Mouse (Mus musculus) stomach, embryonic 15.5 days (tissue): ENCODE data around the gene Psenen. TPM values are rescaled to one million over a fixed set of nuclear protein-coding genes. Genes with fewer than 3 reads are reported as not detected.

ENCODE experiments used
- ATAC-seq: fragments of 200-750 bp; cut with Nextera tagmentation; 2 replicates; pipeline ENCODE4 v1.8.0; 2017; ENCODE audit warnings: low read depth, moderate number of reproducible peaks, moderate TSS enrichment; ENCODE audit not compliant: insufficient read depth, low FRiP score
- H3K27ac ChIP-seq: fragments of 300-500 bp; sonication (generic); 2 replicates; pipeline ENCODE4 v1.5.1; 2015; ENCODE audit warnings: mild to moderate bottlenecking, inconsistent platforms
- H3K27me3 ChIP-seq: fragments of 300-500 bp; sonication (generic); replicated peaks from 2 replicates; pipeline ENCODE4 v1.6.1; 2015; ENCODE audit warnings: inconsistent platforms
- H3K36me3 ChIP-seq: fragments of 300-500 bp; sonication (generic); 2 replicates; pipeline ENCODE4 v1.6.1; 2015; ENCODE audit warnings: inconsistent platforms
- H3K4me1 ChIP-seq: fragments of 300-500 bp; sonication (generic); 2 replicates; pipeline ENCODE4 v1.6.1; 2015; ENCODE audit warnings: inconsistent platforms
- H3K4me2 ChIP-seq: fragments of 300-500 bp; sonication (generic); 2 replicates; pipeline ENCODE4 v1.6.1; 2015; ENCODE audit warnings: mild to moderate bottlenecking, inconsistent platforms
- H3K4me3 ChIP-seq: fragments of 300-500 bp; sonication (generic); replicated peaks from 2 replicates; pipeline ENCODE4 v1.5.1; 2015; ENCODE audit warnings: inconsistent platforms
- H3K9ac ChIP-seq: fragments of 300-500 bp; sonication (generic); 2 replicates; pipeline ENCODE4 v1.6.1; 2015; ENCODE audit warnings: inconsistent platforms
- H3K9me3 ChIP-seq: fragments of 300-500 bp; sonication (generic); 2 replicates; pipeline ENCODE4 v1.6.1; 2016; ENCODE audit warnings: inconsistent platforms
- WGBS: fragments of 180-500 bp; shearing (Covaris S2); methylation state at CpG from one replicate; pipeline ENCODE4 v1.1.7; 2015; 5-methylcytosine and 5-hydroxymethylcytosine counted together
- microRNA-seq: library from miRNA; unstranded; fragments of <30 nt; microRNA quantifications from one replicate; pipeline ENCODE4, GENCODE M21; 2016
- polyA plus RNA-seq: library from polyadenylated mRNA; unstranded; fragments of >200 nt; fragmentation: Nextera tagmentation; extraction: Ambion mirVana; gene quantifications from 2 replicates; pipeline ENCODE4 v1.2.1, GENCODE M21; 2015

The Psenen gene
- polyA plus RNA-seq, 1 experiment from 2014 or later = 135 TPM

DNA sequence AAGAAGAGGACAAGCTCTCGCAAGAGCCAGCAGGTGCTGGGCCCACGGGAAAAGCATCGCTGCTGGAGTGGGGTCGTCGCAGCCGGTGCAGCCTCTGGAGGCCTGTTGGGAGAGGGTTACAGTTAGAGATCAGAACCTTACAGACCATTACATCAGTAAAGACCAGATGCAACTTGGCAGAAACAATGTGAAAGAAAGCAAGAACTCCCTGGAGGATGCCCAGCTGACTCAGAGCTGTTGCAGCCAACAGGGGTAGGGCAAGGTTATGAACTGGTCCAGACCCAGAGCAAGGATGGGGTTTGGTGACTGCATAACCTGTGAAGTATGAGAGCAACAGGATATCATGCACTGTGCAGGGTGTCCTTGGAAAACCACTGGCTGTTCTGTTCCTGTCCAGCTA lies 38.9 kb downstream of the Psenen start:
- Histone ChIP-seq H3K9ac (no peak overlapping the region), H3K4me3 (no peak overlapping the region), H3K4me1 (peaks cover 14% of the 10 kb centered on the region; the same call in 1 of the 2 replicates), H3K4me2 (no peak overlapping the region), H3K36me3 (peaks cover 34% of the 10 kb centered on the region), H3K27ac (no peak overlapping the region), H3K9me3 (no peaks in the 10 kb centered on the region), H3K27me3 (no peaks in the 10 kb centered on the region)
- no peak for ATAC-seq
- 86% methylated on average over 6 of the region's 6 CpGs for WGBS

DNA sequence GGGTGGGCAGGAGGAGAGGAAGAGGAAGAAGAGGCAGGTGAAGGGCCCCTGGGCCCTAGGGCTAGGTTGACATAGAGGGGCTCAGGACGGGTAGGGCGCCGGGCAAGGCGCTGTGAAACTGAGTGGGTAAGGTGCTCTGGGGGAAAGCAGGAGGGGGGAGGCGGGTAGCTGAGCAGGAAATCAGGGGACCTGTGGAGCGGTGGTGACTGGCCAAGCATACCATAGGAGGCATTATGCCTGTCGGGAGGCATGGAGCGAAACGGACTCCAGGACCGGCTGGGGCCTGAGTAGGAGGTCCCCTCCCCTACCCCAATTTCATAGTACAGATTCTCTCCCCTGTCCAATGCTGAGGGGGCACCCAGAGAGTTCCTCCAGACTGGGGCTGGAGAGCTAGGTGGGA lies 40.6 kb downstream of the Psenen start:
- H3K27ac ChIP-seq = no peak overlapping the region
- WGBS = 92% methylated on average over 10 of the region's 10 CpGs
- H3K9ac ChIP-seq = no peak overlapping the region
- peaks cover 14% of the 10 kb centered on the region; the same call in 1 of the 2 replicates for H3K4me1 ChIP-seq
- no peaks in the 10 kb centered on the region for H3K27me3 ChIP-seq
- no peak overlapping the region for H3K4me3 ChIP-seq
- H3K36me3 ChIP-seq = peaks cover 19% of the 10 kb centered on the region
- no peaks in the 10 kb centered on the region for H3K9me3 ChIP-seq
- no peak overlapping the region for H3K4me2 ChIP-seq
- no peak for ATAC-seq

DNA sequence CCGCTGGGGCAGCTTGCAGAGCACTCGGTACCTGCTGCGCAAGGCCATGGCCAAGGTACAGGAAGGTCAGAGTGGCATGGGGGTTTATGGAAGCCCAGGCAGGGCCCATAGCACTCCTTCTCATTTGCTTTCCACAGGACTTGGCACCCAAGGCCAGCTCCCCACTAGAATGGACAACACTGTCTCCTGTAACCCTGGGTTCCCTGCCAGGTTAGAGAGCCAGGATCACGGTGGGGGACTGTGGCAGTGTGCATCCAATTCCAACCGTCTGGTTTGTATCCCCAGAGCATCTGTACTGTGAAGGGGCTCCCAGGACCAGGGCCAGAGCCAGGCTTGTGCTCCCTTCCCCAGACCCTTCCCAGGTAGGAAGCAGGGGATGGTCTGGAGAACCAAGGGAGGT lies 42.6 kb downstream of the Psenen start:
- Histone ChIP-seq H3K27me3 (no peaks in the 10 kb centered on the region), H3K4me3 (no peak overlapping the region), H3K9ac (no peak overlapping the region), H3K4me2 (no peak overlapping the region), H3K9me3 (no peaks in the 10 kb centered on the region), H3K4me1 (0 out of 2 replicates have a peak, but pooled peaks cover 1% of the 10 kb centered on the region), H3K27ac (no peak overlapping the region), H3K36me3 (peaks cover 15% of the 10 kb centered on the region; the same call in 1 of the 2 replicates)
- WGBS = 69% methylated on average over 5 of the region's 5 CpGs
- no peak for ATAC-seq

DNA sequence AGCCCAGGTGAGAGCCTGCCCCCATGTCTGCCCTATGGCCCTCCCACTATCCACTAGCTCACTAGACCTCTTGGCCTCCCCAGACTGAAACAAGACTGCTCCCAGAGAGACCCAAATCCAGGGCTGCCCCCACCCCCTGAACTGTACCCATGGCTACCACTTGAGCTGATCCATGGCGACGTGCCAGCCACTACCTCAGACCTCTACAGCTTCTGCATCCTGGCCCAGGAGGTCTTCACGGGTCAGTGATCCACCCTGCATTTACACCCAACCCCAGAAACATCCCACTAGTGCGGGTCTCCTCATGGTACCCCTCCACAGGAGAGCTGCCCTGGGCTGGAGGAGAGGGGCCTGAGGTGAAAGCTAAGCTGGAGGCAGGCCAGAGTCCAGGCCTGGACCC lies 43.0 kb downstream of the Psenen start:
- 81% methylated on average over 4 of the region's 4 CpGs for WGBS

DNA sequence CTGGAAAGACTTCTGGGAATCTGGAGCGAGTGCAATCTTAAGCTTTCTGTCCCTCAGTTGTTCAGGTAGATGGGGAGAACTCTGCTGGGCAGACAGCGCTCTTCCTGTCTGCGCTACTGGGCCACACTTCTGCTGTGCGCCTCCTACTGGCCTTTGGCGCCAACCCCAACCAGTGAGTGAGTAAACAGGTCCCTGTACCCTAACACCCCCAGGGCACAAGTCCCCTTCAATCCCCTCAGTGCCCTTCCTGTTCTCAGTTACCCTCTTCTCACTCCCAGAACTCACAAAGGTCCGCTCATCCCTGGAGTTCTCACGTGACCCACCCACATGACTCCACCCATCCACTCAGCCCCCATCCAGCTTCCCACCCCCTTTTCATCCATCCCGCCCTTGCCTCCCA lies 45.1 kb downstream of the Psenen start:
- Histone ChIP-seq H3K4me2 (no peak overlapping the region), H3K4me3 (no peak overlapping the region), H3K4me1 (no peaks in the 10 kb centered on the region), H3K27me3 (no peaks in the 10 kb centered on the region), H3K36me3 (0 out of 2 replicates have a peak, but pooled peaks cover under 1% of the 10 kb centered on the region), H3K9ac (no peak overlapping the region), H3K27ac (no peak overlapping the region), H3K9me3 (no peaks in the 10 kb centered on the region)
- WGBS = 34% methylated on average over 8 of the region's 8 CpGs
- no peak for ATAC-seq

More for the DNA sequence above, 43.0 kb downstream of the Psenen start:
- H3K27ac ChIP-seq = no peak overlapping the region
- no peak overlapping the region for H3K9ac ChIP-seq
- no peak for ATAC-seq
- H3K36me3 ChIP-seq = peaks cover 15% of the 10 kb centered on the region; the same call in 1 of the 2 replicates
- H3K4me2 ChIP-seq = no peak overlapping the region
- no peaks in the 10 kb centered on the region for H3K27me3 ChIP-seq
- H3K4me1 ChIP-seq = no peaks in the 10 kb centered on the region
- no peaks in the 10 kb centered on the region for H3K9me3 ChIP-seq
- H3K4me3 ChIP-seq = no peak overlapping the region

DNA sequence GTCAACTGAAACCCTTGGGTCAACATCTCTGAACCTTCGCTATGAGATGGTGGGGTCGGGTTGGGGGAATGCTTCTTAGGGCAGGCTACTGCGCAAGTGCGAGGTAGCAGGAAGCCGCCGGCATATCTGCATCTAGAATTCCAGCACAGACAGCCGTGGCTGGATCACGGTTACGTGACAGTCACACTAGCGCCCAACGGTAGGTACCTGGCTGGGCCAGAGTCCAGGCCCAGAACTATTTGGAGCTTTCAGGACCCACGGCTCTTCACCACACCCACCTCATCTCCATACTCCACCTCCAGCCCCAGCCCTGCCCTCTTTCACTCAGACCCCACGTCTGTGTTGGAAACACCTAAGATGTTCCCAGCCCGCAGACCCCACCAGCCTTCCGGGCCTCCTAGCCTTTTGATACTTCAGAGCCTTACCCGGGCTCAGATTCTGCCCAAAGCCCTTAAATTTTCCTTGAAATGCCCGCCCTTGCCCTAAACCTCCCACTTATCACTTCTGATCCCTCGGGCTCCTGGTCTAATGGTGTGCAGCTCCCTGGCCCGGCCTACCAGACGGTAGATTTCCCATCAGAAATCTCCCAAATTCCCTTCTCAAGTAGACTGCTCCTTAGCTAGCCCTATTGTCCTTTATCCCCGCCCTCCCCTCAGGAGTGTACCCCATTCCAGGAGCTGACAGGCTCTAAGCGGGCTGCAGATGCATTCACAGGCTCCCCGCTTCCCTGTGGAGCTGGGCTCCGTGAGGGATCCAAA lies 48.2 kb downstream of the Psenen start:
- Histone ChIP-seq H3K9me3 (no peaks in the 10 kb centered on the region), H3K4me3 (no peak overlapping the region), H3K27ac (no peak overlapping the region), H3K4me1 (no peaks in the 10 kb centered on the region), H3K4me2 (no peak overlapping the region), H3K27me3 (no peaks in the 10 kb centered on the region), H3K36me3 (no peaks in the 10 kb centered on the region), H3K9ac (no peak overlapping the region)
- 56% methylated on average over 24 of the region's 24 CpGs for WGBS
- ATAC-seq = no peak

Small RNAs within 50 kb of the gene (microRNA-seq; reads per million reads assigned to microRNA genes)
- gene Gm38670 (0.97 reads per million), gene Mir3569 (not detected)

Other genes starting within 250 kb of the Psenen start
- 65.2 and 73.8 TPM in 2 replicates for gene Syne4, start 248.8 kb downstream of the Psenen start, polyA plus RNA-seq
- gene E130208F15Rik, start 241.9 kb downstream of the Psenen start, polyA plus RNA-seq = 2.4 and 2.6 TPM in 2 replicates
- gene Sdhaf1, start 239.7 kb downstream of the Psenen start, polyA plus RNA-seq = 14.3 and 16.1 TPM in 2 replicates
- 4.9 and 5.6 TPM in 2 replicates for gene Lrfn3, start 200.9 kb downstream of the Psenen start, polyA plus RNA-seq
- gene Tyrobp, start 149.9 kb downstream of the Psenen start, polyA plus RNA-seq = 71.6 and 84.5 TPM in 2 replicates
- 1.4 and 2.0 TPM in 2 replicates for gene Hcst, start 143.8 kb downstream of the Psenen start, polyA plus RNA-seq
- 2.5 and 2.6 TPM in 2 replicates for gene Nfkbid, start 141.9 kb downstream of the Psenen start, polyA plus RNA-seq
- gene Aplp1, start 118.1 kb downstream of the Psenen start, polyA plus RNA-seq = 38.6 and 46.5 TPM in 2 replicates
- gene Kirrel2, start 105.9 kb downstream of the Psenen start, polyA plus RNA-seq = 4.7 and 6.0 TPM in 2 replicates
- gene Nphs1, start 105.3 kb downstream of the Psenen start, polyA plus RNA-seq = 3.7 and 5.7 TPM in 2 replicates
- gene Prodh2, start 70.0 kb downstream of the Psenen start, polyA plus RNA-seq = 3.8 and 5.0 TPM in 2 replicates
- gene Arhgap33, start 28.6 kb downstream of the Psenen start, polyA plus RNA-seq = 7.3 and 8.7 TPM in 2 replicates
- 49.6 and 51.0 TPM in 2 replicates for gene Hspb6, start 11.4 kb downstream of the Psenen start, polyA plus RNA-seq
- 11.1 and 13.5 TPM in 2 replicates for gene Proser3, start 11.3 kb downstream of the Psenen start, polyA plus RNA-seq
- gene Lin37, start 3.8 kb downstream of the Psenen start, polyA plus RNA-seq = 55.0 and 66.3 TPM in 2 replicates
- gene U2af1l4, start 326 bp downstream of the Psenen start, polyA plus RNA-seq = 82.5 and 85.7 TPM in 2 replicates
- 11.1 and 11.5 TPM in 2 replicates for gene Gm49396, start 283 bp downstream of the Psenen start, polyA plus RNA-seq
- 2.2 and 3.5 TPM in 2 replicates for gene Igflr1, start 1.8 kb upstream of the Psenen start, polyA plus RNA-seq
- 7.6 and 8.4 TPM in 2 replicates for gene Kmt2b, start 25.1 kb upstream of the Psenen start, polyA plus RNA-seq
- 0.81 and 0.90 TPM in 2 replicates for gene Zbtb32, start 35.3 kb upstream of the Psenen start, polyA plus RNA-seq
- gene Upk1a, start 49.2 kb upstream of the Psenen start, polyA plus RNA-seq = 6.8 and 7.4 TPM in 2 replicates
- gene Cox6b1, start 62.5 kb upstream of the Psenen start, polyA plus RNA-seq = 994 and 1,014 TPM in 2 replicates
- not detected in 2 replicates for gene Etv2, start 72.2 kb upstream of the Psenen start, polyA plus RNA-seq
- 110 and 111 TPM in 2 replicates for gene Rbm42, start 86.7 kb upstream of the Psenen start, polyA plus RNA-seq
- gene Haus5, start 101.4 kb upstream of the Psenen start, polyA plus RNA-seq = 39.1 and 47.7 TPM in 2 replicates
- gene Pmis2, start 108.0 kb upstream of the Psenen start, polyA plus RNA-seq = not detected in 2 replicates
- gene 2200002J24Rik, start 135.3 kb upstream of the Psenen start, polyA plus RNA-seq = 4.2 and 6.6 TPM in 2 replicates
- 4.9 and 9.2 TPM in 2 replicates for gene Atp4a, start 148.6 kb upstream of the Psenen start, polyA plus RNA-seq
- gene Tmem147, start 165.9 kb upstream of the Psenen start, polyA plus RNA-seq = 227 and 239 TPM in 2 replicates
- 0.50 and 0.73 TPM in 2 replicates for gene Gapdhs, start 180.1 kb upstream of the Psenen start, polyA plus RNA-seq
- gene Sbsn, start 187.8 kb upstream of the Psenen start, polyA plus RNA-seq = 8.4 and 17.9 TPM in 2 replicates
- gene Dmkn, start 200.1 kb upstream of the Psenen start, polyA plus RNA-seq = 70.8 and 142 TPM in 2 replicates
- gene Krtdap, start 224.3 kb upstream of the Psenen start, polyA plus RNA-seq = 96.1 and 227 TPM in 2 replicates